Mouse (Mus musculus): ENCODE results near the gene Efhb.

- TF ChIP-seq POLR2A (IDR thresholded peaks at IDR 0.05; ENCODE audit: insufficient read depth, low read depth, low read length): no peak
- TF ChIP-seq CTCF (IDR thresholded peaks at IDR 0.05; ENCODE audit: insufficient read depth, low read depth, low read length): no peak
Measured at GRCm38 (mm10) chr17:53468697-53469096, 5.6 kb upstream of the Efhb start.
